Mouse (Mus musculus) neural tube, embryonic 12.5 days (tissue): ENCODE measurements at regions not wholly inside any gene's neighbourhood (a gene's known extent, or its start where the extent isn't known, plus 50 kb on each side); places are given as distances from the start of the nearest gene placed in this dataset.

ENCODE experiments used
- ATAC-seq: fragments of 200-750 bp; cut with Nextera tagmentation; 2 replicates; pipeline ENCODE4 v1.8.0; 2017; ENCODE audit warnings: low read depth, mild to moderate bottlenecking, moderate TSS enrichment, moderate library complexity; ENCODE audit not compliant: low FRiP score
- H3K27ac ChIP-seq: fragments of 300-500 bp; sonication (generic); 2 replicates; pipeline ENCODE4 v1.5.1; 2016
- H3K27me3 ChIP-seq: fragments of 300-500 bp; sonication (generic); replicated peaks from 2 replicates; pipeline ENCODE4 v1.6.1; 2016; ENCODE audit warnings: mild to moderate bottlenecking
- H3K36me3 ChIP-seq: fragments of 300-500 bp; sonication (generic); 2 replicates; pipeline ENCODE4 v1.6.1; 2016; ENCODE audit warnings: mild to moderate bottlenecking
- H3K4me1 ChIP-seq: fragments of 300-500 bp; sonication (generic); 2 replicates; pipeline ENCODE4 v1.6.1; 2016
- H3K4me2 ChIP-seq: fragments of 300-500 bp; sonication (generic); replicated peaks from 2 replicates; pipeline ENCODE4 v1.6.1; 2016; ENCODE audit warnings: mild to moderate bottlenecking
- H3K4me3 ChIP-seq: fragments of 300-500 bp; sonication (generic); 2 replicates; pipeline ENCODE4 v1.5.1; 2016
- H3K9ac ChIP-seq: fragments of 300-500 bp; sonication (generic); 2 replicates; pipeline ENCODE4 v1.6.1; 2016; ENCODE audit warnings: mild to moderate bottlenecking
- H3K9me3 ChIP-seq: fragments of 300-500 bp; sonication (generic); 2 replicates; pipeline ENCODE4 v1.6.1; 2016; ENCODE audit warnings: mild to moderate bottlenecking
- WGBS: fragments of 180-500 bp; shearing (Covaris S2); methylation state at CpG from one replicate; pipeline ENCODE4 v1.1.7; 2016; 5-methylcytosine and 5-hydroxymethylcytosine counted together

DNA sequence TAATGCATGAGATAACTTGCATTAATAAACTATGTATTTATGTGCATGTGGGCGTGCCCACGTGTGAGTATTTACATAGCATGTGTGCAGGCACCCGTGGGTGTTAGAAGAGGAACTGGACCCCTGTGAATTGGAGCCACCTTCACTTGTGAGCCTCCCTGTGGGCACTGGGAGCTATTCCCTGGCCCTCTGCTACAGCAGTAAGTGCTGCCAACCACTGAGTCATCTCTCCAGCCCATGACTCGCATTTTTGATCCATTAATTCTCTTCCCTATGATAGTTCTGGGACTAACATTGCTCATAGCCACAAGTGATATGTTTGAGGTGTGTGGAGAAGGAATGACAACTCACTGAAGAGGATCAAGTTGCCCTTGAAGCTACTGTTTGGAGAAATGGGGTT, 87.6 kb upstream of the Rbms3 start:
- Histone ChIP-seq H3K4me1 (no peaks in the 10 kb centered on the region), H3K4me3 (no peak overlapping the region), H3K36me3 (no peaks in the 10 kb centered on the region), H3K27me3 (no peaks in the 10 kb centered on the region), H3K4me2 (no peak overlapping the region), H3K27ac (no peak overlapping the region), H3K9me3 (no peaks in the 10 kb centered on the region), H3K9ac (no peak overlapping the region)
- 84% methylated on average over 4 of the region's 4 CpGs for WGBS
- ATAC-seq: no peak

DNA sequence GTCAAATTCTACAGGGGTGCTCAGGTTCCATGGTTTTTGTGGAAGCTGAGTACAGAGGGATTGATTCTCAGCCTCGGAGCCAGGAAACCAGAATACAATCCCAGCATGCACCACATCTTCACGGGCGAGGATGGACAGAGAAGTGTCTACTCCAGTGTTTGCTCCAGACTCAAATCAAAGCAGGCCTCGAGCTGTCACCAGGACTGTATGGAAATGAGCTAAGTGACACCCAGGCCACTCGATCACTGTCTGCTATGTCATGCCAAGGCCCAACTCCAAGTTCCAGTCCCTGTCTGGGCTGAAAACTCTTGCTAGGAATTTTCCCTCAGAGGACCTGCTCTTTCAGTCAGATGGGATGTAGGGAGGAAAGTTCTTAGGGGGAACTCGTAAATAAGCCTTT, 86.8 kb upstream of the Rbms3 start:
- Histone ChIP-seq H3K27me3 (no peaks in the 10 kb centered on the region), H3K4me3 (no peak overlapping the region), H3K4me1 (no peaks in the 10 kb centered on the region), H3K9ac (no peak overlapping the region), H3K4me2 (no peak overlapping the region), H3K36me3 (no peaks in the 10 kb centered on the region), H3K27ac (no peak overlapping the region), H3K9me3 (no peaks in the 10 kb centered on the region)
- no peak for ATAC-seq
- WGBS: 81% methylated on average over 6 of the region's 6 CpGs

DNA sequence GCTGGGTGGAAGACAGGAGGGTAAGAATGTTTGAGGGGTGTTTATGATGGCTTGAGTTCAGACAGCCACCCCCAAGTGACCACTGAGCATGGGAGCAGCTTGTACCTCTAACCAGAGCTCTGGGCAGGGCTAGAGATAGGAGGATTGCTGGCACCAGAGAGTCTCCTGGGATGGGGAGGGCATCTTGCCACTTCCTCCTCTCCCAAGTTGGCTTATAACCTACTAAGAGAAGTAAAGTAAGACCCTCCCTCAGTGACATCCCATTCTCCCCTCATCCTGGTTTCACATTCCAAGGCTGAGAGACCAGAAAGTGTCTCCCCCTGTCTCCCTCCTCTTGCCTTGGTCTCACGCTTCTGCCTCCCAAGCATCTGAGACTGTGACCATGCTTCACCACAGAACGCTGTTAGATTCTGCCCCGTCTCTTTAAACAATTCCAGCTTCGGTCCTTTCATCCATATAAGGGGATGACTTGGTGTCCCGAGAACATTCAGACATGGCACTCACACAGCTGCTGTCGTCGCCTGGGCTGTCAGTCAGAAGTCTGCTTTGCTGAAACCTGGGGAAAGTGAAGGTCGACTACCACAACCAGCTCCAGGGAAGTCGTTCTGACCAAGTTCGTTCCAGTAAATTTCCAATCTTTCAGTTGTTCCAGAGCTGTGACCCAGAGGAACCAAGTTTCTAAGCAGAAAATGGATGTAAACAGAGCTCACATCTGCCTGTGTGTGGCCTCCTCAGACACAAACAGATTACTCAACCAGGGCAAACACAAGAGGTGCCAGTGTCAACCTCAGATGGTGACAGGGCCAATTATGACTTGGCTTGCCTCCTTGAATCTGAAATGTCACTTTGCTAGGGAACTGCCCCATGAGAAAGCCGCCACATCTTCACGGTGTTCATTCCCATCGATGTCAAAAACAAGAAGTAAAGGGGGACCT, 85.3 kb upstream of the Rbms3 start:
- Histone ChIP-seq H3K9ac (no peak overlapping the region), H3K4me2 (no peak overlapping the region), H3K27me3 (no peaks in the 10 kb centered on the region), H3K4me1 (no peaks in the 10 kb centered on the region), H3K36me3 (no peaks in the 10 kb centered on the region), H3K4me3 (no peak overlapping the region), H3K27ac (no peak overlapping the region), H3K9me3 (no peaks in the 10 kb centered on the region)
- ATAC-seq: no peak
- 88% methylated on average over 13 of the region's 13 CpGs for WGBS

DNA sequence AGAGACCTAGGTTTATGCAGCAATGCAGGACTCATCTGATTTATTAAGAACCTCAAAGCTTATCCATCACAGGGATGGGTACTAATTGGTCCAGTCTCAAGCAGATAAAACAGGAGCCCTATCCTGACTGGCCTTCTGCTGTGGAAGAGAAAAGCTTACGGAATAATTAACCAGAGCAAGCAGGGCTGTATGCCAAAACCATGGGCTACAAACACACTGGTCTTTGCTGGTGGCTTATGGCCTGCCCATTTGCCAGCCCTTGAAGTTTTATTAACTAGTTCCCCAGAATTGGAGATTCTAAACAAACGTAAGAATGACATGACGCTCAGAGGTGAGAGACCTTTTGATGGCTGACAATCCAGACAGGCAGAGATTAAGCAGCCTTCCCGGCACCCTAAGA, 83.4 kb upstream of the Rbms3 start:
- Histone ChIP-seq H3K4me3 (no peak overlapping the region), H3K36me3 (no peaks in the 10 kb centered on the region), H3K9ac (no peak overlapping the region), H3K4me1 (no peaks in the 10 kb centered on the region), H3K27ac (no peak overlapping the region), H3K9me3 (no peaks in the 10 kb centered on the region), H3K27me3 (no peaks in the 10 kb centered on the region), H3K4me2 (no peak overlapping the region)
- 85% methylated on average over 4 of the region's 4 CpGs for WGBS
- ATAC-seq: no peak

DNA sequence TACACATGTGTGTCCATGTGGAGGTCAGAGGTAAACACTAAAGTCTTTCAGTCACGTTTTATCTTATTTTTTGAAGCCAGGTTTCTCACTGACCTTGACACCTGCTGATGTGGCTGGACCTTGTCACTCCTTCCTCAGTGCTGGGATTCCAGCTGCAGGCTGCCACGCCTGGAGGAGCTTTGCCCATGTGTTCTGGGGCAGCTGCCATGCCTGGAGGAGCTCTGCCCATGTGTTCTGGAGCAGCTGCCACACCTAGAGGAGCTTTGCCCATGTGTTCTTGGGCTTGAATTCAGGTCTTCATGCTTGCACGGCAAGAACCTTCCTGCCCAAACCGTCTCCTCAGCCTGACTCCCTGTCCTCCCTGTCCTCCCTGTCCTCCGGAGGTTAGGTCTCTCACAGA, 82.1 kb upstream of the Rbms3 start:
- no peak overlapping the region for H3K4me2 ChIP-seq
- H3K27me3 ChIP-seq: no peaks in the 10 kb centered on the region
- H3K9ac ChIP-seq: no peak overlapping the region
- WGBS: 84% methylated on average over 5 of the region's 5 CpGs
- no peak for ATAC-seq
- H3K9me3 ChIP-seq: no peaks in the 10 kb centered on the region
- H3K36me3 ChIP-seq: no peaks in the 10 kb centered on the region
- no peak overlapping the region for H3K27ac ChIP-seq
- no peak overlapping the region for H3K4me3 ChIP-seq
- no peaks in the 10 kb centered on the region for H3K4me1 ChIP-seq

DNA sequence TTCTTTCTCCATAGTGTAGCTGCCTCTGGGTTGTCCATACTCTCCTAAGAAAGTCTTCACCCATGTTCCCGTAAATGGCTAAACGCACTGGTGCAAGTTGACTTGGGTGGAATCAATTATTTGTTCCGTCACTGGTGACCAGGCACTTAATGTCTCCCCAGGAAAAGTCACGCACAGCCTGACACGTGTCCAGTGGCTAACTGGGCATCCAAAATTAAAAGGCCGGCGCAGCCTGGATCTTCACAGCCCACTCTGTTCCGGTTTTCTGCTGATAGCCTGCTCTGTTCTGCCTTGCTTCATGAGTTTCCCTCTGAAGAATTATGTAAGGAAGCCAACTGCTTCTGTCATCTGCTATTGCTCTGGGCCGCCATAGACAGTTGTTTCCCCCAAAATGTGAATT, 81.3 kb upstream of the Rbms3 start:
- WGBS: 91% methylated on average over 9 of the region's 9 CpGs
- Histone ChIP-seq H3K4me3 (no peak overlapping the region), H3K9me3 (no peaks in the 10 kb centered on the region), H3K27ac (no peak overlapping the region), H3K27me3 (no peaks in the 10 kb centered on the region), H3K4me2 (no peak overlapping the region), H3K9ac (no peak overlapping the region), H3K4me1 (no peaks in the 10 kb centered on the region), H3K36me3 (no peaks in the 10 kb centered on the region)
- ATAC-seq: no peak

DNA sequence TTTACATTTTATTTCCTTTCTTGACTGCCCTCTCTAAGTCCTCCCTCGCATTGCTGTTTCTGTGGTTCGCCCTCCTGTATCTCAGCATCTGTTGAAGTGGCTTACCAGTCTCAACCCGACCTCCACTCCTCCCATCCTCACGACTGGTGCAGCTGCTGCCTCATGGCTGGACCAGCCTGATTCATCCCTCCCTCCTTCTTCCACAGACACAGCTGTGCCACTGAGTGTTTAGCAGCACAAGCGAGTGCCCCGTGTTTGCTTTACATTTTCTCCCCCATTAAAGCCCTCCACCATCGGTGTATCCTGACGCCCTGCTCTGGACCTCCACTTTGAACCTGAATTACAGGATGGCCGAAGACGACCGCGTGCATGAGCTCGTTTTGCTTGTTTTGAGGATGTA, 80.0 kb upstream of the Rbms3 start:
- Histone ChIP-seq H3K4me1 (no peaks in the 10 kb centered on the region), H3K9ac (no peak overlapping the region), H3K27me3 (no peaks in the 10 kb centered on the region), H3K4me3 (no peak overlapping the region), H3K27ac (no peak overlapping the region), H3K4me2 (no peak overlapping the region), H3K36me3 (no peaks in the 10 kb centered on the region), H3K9me3 (no peaks in the 10 kb centered on the region)
- ATAC-seq: no peak
- WGBS: 91% methylated on average over 13 of the region's 13 CpGs

DNA sequence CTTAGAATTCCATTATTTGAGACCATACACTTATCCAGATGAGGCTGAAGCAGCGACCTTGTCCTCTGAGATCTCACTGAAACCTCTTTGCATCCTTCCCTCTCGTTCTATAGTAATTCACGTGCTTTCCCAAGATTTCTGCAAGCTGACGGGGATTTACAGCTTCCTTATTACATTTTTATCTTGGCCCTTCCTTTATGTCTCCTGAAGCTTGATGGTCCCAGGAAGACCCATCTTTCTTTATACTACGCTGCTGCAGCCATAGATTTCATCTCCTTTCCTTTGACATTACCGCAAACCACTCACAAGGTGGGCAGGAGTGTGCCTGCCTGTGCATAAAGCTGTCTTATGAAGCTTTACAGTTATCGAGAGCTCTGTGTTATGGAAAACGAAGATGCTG, 63.3 kb upstream of the Rbms3 start:
- Histone ChIP-seq H3K9ac (no peak overlapping the region), H3K4me3 (no peak overlapping the region), H3K4me2 (no peak overlapping the region), H3K4me1 (no peaks in the 10 kb centered on the region), H3K27ac (no peak overlapping the region), H3K9me3 (no peaks in the 10 kb centered on the region), H3K27me3 (no peaks in the 10 kb centered on the region), H3K36me3 (no peaks in the 10 kb centered on the region)
- WGBS: 90% methylated on average over 8 of the region's 8 CpGs
- ATAC-seq: no peak

DNA sequence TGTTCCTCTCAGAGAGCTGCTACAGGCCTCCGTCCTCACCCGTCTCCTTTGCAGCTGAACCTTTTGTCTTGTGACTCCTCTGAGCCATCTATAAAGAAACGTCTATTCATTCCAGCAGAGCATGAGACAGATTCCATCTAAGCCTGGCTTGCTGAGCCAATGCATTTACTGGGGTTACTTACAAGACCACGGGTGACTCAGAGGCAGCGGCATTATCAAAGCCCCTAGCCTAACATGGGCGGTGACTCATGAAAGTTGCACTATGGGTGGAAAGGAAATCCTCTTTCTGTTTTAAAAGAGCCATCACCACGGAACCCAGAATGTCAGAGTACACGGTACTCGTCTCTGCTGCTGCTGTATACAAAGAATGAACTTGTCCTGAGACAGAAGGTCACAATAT, 62.8 kb upstream of the Rbms3 start:
- Histone ChIP-seq H3K27me3 (no peaks in the 10 kb centered on the region), H3K4me1 (no peaks in the 10 kb centered on the region), H3K9me3 (no peaks in the 10 kb centered on the region), H3K36me3 (no peaks in the 10 kb centered on the region), H3K9ac (no peak overlapping the region), H3K27ac (no peak overlapping the region), H3K4me2 (no peak overlapping the region), H3K4me3 (no peak overlapping the region)
- WGBS: 61% methylated on average over 9 of the region's 9 CpGs
- ATAC-seq: no peak

DNA sequence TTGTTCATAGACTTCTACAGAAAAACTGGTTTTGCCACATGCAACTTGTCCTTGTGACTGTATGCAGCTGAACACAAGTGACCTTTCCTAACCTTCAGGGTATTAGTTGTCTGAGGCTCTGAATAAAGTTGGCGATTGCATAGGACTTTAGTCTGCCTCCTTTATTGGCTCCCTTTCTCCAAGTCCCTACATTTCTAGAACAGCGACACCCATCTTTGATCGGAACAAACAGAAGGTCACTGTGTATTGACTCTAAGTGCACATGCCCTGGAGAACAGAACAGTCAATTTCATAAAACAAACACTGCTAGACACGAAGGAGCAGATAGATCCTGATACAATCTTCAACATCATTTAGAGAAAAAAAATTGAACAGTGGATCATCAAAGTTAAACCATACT, 60.2 kb upstream of the Rbms3 start:
- H3K36me3 ChIP-seq: no peaks in the 10 kb centered on the region
- H3K4me3 ChIP-seq: no peak overlapping the region
- H3K9me3 ChIP-seq: no peaks in the 10 kb centered on the region
- ATAC-seq: no peak
- WGBS: 88% methylated on average over 4 of the region's 4 CpGs
- no peak overlapping the region for H3K9ac ChIP-seq
- no peak overlapping the region for H3K27ac ChIP-seq
- H3K4me1 ChIP-seq: no peaks in the 10 kb centered on the region
- H3K4me2 ChIP-seq: no peak overlapping the region
- no peaks in the 10 kb centered on the region for H3K27me3 ChIP-seq
